Mouse (Mus musculus): ENCODE results near the gene Chst11. TPM values are rescaled to one million over a fixed set of nuclear protein-coding genes. Genes with fewer than 3 reads are reported as not detected.
A peak's percentile ranks its signal among the peaks of the same experiment; 100 is the strongest.

The Chst11 gene
- polyA plus RNA-seq, 1 experiment = 12.1 TPM

DNA sequence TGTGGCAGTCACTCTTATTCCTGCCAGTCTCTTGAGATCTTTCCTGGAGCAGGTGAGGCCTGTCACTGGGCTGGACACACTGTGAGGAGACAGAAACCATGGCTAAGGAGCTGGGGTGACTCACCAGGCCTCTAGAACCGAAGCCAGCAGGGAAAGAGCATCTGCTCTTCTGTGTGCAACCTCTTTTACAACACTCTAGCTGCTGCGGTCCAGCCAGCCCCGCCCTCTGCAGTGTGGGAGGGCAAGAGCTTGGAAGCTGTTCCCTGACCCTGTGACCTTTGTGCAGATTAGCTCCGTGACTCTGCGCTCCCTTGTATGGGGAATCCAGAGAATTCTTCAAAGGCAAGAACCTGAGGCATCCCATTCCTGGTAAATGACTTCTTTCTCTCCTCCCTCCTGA, 84.5 kb downstream of the Chst11 start:
- Histone ChIP-seq H3K79me2 (ENCODE audit: control insufficient read depth, insufficient read depth) (no peaks in the 10 kb centered on the region), H3K4me3 (no peak overlapping the region), H3K27me3 (ENCODE audit: control insufficient read depth, insufficient read depth, insufficient read length) (no peaks in the 10 kb centered on the region), H3ac (ENCODE audit: control insufficient read depth, insufficient read length) (no peak overlapping the region), H3K36me3 (ENCODE audit: control insufficient read depth, insufficient read depth) (no peaks in the 10 kb centered on the region), H3K4me2 (ENCODE audit: low read depth) (peak overlapping the region; percentile 47)
- TF ChIP-seq MYOD1 (IDR thresholded peaks at IDR 0.05; ENCODE audit: control insufficient read depth in 1 of 3, insufficient read length in 2 of 3, low read depth in 2 of 3) (peak in 2 of 3 experiments; percentile 60 to 77), TCF12 (IDR thresholded peaks at IDR 0.05; ENCODE audit: insufficient read depth, poor library complexity, severe bottlenecking) (peak; percentile 15), CEBPB (IDR thresholded peaks at IDR 0.05; ENCODE audit: insufficient read depth, poor library complexity, severe bottlenecking) (no peak), REST (IDR thresholded peaks at IDR 0.05; ENCODE audit: insufficient read depth, insufficient read length) (no peak), POLR2AphosphoS2 (IDR thresholded peaks at IDR 0.05; ENCODE audit: insufficient read length, low read depth) (no peak), MYOG (IDR thresholded peaks at IDR 0.05; ENCODE audit: control insufficient read depth in 1 of 3, insufficient read depth in 1 of 3, insufficient read length in 2 of 3, low read depth in 2 of 3) (peak in 2 of 3 experiments; percentile 43 to 83), TCF3 (IDR thresholded peaks at IDR 0.05; ENCODE audit: insufficient read length, low read depth) (no peak), SRF (IDR thresholded peaks at IDR 0.05; ENCODE audit: control insufficient read depth, insufficient read length, low read depth) (no peak)

DNA sequence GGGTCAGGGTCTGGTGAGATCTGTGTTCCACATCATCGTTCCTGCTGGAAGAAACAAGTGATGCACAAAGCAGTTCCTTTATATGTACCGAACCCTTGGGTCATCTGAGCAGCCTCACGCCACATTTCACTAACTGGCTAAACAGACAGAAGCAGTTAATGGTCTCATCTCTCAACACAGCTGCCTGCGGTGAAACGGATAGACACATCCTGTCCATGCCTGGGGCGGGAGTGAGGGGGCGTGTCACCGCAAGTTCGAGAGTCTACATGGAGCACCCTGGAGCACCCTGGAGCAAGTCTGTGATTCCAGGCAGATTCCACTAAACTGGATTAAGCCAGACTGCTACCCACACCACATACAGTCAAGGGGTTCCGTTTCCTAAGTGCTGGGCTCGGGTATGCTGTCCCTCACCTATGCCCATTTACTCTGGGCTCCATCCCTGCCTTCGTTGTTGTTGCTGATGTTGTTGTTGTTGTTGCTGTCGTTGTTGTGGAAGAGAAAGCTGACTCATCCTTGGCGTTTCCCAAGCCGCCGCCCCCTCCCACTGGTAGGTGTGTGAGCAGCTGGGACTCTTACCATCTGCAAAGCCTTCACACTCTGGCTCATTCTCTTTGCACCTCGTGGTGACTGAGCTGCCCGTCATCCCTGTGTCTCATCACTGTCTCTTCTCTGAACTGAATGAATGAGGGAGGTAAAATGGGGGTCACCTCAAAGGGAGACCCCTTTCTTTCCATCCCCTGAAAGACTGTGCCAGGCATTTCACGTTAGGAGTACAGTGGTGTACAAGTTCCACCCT, 86.7 kb downstream of the Chst11 start:
- H3K36me3 ChIP-seq (ENCODE audit: control insufficient read depth, insufficient read depth) = no peaks in the 10 kb centered on the region
- H3K4me3 ChIP-seq = no peak overlapping the region
- no peaks in the 10 kb centered on the region for H3K79me2 ChIP-seq (ENCODE audit: control insufficient read depth, insufficient read depth)
- TF ChIP-seq MYOG (IDR thresholded peaks at IDR 0.05; ENCODE audit: control insufficient read depth in 1 of 3, insufficient read depth in 1 of 3, insufficient read length in 2 of 3, low read depth in 2 of 3) = peak in 1 of 3 experiments; percentile 10
- TF ChIP-seq TCF12 (IDR thresholded peaks at IDR 0.05; ENCODE audit: insufficient read depth, poor library complexity, severe bottlenecking) = no peak
- peak in 1 of 3 experiments; percentile 7 for TF ChIP-seq MYOD1 (IDR thresholded peaks at IDR 0.05; ENCODE audit: control insufficient read depth in 1 of 3, insufficient read length in 2 of 3, low read depth in 2 of 3)
- H3K4me2 ChIP-seq (ENCODE audit: low read depth) = no peak overlapping the region
- no peaks in the 10 kb centered on the region for H3K27me3 ChIP-seq (ENCODE audit: control insufficient read depth, insufficient read depth, insufficient read length)
- H3ac ChIP-seq (ENCODE audit: control insufficient read depth, insufficient read length) = no peak overlapping the region

DNA sequence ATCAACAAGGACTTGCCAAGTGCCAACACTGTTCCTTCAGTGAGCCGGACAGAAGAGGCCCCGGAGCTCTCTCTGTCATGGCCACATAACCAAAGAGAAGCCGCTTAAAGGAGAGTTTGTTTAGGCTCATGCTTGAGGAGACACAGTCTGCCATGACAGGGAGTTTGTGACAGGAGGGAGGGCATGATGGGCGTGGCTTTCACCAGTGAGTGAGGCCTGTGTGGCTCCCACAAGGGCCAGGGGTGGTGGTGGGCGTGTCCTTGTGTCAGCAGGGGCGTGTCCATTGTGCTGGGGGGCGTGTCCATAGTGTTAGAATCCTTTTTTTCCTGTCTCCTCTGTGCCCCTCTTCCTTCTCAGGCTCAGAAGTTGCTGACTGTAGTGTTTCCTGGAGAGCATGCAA, 87.8 kb downstream of the Chst11 start:
- Histone ChIP-seq H3ac (ENCODE audit: control insufficient read depth, insufficient read length) (no peak overlapping the region), H3K4me3 (no peak overlapping the region), H3K79me2 (ENCODE audit: control insufficient read depth, insufficient read depth) (no peaks in the 10 kb centered on the region), H3K27me3 (ENCODE audit: control insufficient read depth, insufficient read depth, insufficient read length) (no peaks in the 10 kb centered on the region), H3K36me3 (ENCODE audit: control insufficient read depth, insufficient read depth) (no peaks in the 10 kb centered on the region), H3K4me2 (ENCODE audit: low read depth) (no peak overlapping the region)
- TF ChIP-seq SRF (IDR thresholded peaks at IDR 0.05; ENCODE audit: control insufficient read depth, insufficient read length, low read depth) = no peak
- no peak for TF ChIP-seq TCF12 (IDR thresholded peaks at IDR 0.05; ENCODE audit: insufficient read depth, poor library complexity, severe bottlenecking)
- no peak for TF ChIP-seq E2F4 (IDR thresholded peaks at IDR 0.05; ENCODE audit: insufficient read depth)
- no peak for TF ChIP-seq POLR2A (IDR thresholded peaks at IDR 0.05; ENCODE audit: insufficient read length, low read depth)
- TF ChIP-seq REST (IDR thresholded peaks at IDR 0.05; ENCODE audit: insufficient read depth, insufficient read length) = no peak

DNA sequence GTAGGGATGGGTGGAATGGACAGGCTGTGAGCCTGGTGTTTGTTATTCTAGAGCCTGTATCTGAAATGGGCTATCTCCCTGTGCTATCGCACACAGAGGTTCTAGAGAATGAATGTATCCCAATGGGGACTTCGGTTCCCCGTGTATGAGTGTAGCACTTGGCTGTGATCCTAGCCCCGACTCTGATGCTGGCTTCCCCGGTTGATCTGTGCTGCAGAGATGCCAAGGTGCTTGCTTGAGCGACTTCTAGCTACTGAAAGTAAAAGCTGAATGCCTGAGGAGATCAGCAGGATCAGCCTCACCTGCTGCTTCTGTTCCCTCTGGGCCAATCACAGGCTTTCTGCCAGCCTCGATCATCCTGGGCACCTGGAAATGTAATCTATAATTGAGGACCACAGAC, 91.5 kb downstream of the Chst11 start:
- no peak overlapping the region for H3K4me2 ChIP-seq (ENCODE audit: low read depth)
- TF ChIP-seq TCF3 (IDR thresholded peaks at IDR 0.05; ENCODE audit: insufficient read length, low read depth) (no peak), E2F4 (IDR thresholded peaks at IDR 0.05; ENCODE audit: insufficient read depth) (no peak), POLR2AphosphoS2 (IDR thresholded peaks at IDR 0.05; ENCODE audit: insufficient read length, low read depth) (no peak), POLR2A (IDR thresholded peaks at IDR 0.05; ENCODE audit: insufficient read length, low read depth) (no peak), CEBPB (IDR thresholded peaks at IDR 0.05; ENCODE audit: insufficient read depth, poor library complexity, severe bottlenecking) (no peak), SRF (IDR thresholded peaks at IDR 0.05; ENCODE audit: control insufficient read depth, insufficient read length, low read depth) (no peak), MYOD1 (IDR thresholded peaks at IDR 0.05; ENCODE audit: control insufficient read depth in 1 of 3, insufficient read length in 2 of 3, low read depth in 2 of 3) (no peak), USF1 (IDR thresholded peaks at IDR 0.05; ENCODE audit: low read depth) (no peak), MYOG (IDR thresholded peaks at IDR 0.05; ENCODE audit: control insufficient read depth in 1 of 3, insufficient read depth in 1 of 3, insufficient read length in 2 of 3, low read depth in 2 of 3) (no peak), TCF12 (IDR thresholded peaks at IDR 0.05; ENCODE audit: insufficient read depth, poor library complexity, severe bottlenecking) (no peak), REST (IDR thresholded peaks at IDR 0.05; ENCODE audit: insufficient read depth, insufficient read length) (no peak), MAX (IDR thresholded peaks at IDR 0.05; ENCODE audit: low read depth) (no peak)
- no peak overlapping the region for H3K4me3 ChIP-seq

DNA sequence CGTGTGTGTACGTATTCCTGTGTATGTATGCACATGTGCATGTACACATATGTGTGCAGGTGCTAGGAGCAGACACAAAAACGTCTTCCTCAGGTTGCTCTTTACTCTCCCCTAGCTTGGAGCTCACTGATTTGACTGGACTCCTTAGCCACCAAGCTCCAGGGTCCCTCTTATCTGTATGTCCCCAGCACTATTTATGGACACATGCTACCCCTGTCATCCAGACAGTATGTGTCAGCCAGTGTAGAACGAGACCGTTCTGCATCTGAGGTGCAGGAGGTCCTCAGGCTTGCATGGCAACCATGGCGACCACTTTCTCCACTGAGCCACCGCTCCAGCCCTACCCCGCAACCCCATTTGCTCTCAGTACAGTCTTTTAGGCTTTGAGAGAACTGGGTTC, 93.4 kb downstream of the Chst11 start:
- Histone ChIP-seq H3ac (ENCODE audit: control insufficient read depth, insufficient read length) (no peak overlapping the region), H3K4me2 (ENCODE audit: low read depth) (no peak overlapping the region), H3K36me3 (ENCODE audit: control insufficient read depth, insufficient read depth) (no peaks in the 10 kb centered on the region), H3K79me2 (ENCODE audit: control insufficient read depth, insufficient read depth) (no peaks in the 10 kb centered on the region), H3K27me3 (ENCODE audit: control insufficient read depth, insufficient read depth, insufficient read length) (no peaks in the 10 kb centered on the region), H3K4me3 (no peak overlapping the region)
- TF ChIP-seq E2F4 (IDR thresholded peaks at IDR 0.05; ENCODE audit: insufficient read depth) = no peak
- no peak for TF ChIP-seq MYOD1 (IDR thresholded peaks at IDR 0.05; ENCODE audit: control insufficient read depth in 1 of 3, insufficient read length in 2 of 3, low read depth in 2 of 3)
- no peak for TF ChIP-seq MAX (IDR thresholded peaks at IDR 0.05; ENCODE audit: low read depth)
- no peak for TF ChIP-seq TCF12 (IDR thresholded peaks at IDR 0.05; ENCODE audit: insufficient read depth, poor library complexity, severe bottlenecking)
- no peak for TF ChIP-seq POLR2AphosphoS2 (IDR thresholded peaks at IDR 0.05; ENCODE audit: insufficient read length, low read depth)
- TF ChIP-seq MYOG (IDR thresholded peaks at IDR 0.05; ENCODE audit: control insufficient read depth in 1 of 3, insufficient read depth in 1 of 3, insufficient read length in 2 of 3, low read depth in 2 of 3) = no peak
- no peak for TF ChIP-seq SRF (IDR thresholded peaks at IDR 0.05; ENCODE audit: control insufficient read depth, insufficient read length, low read depth)
- TF ChIP-seq POLR2A (IDR thresholded peaks at IDR 0.05; ENCODE audit: insufficient read length, low read depth) = no peak
- TF ChIP-seq REST (IDR thresholded peaks at IDR 0.05; ENCODE audit: insufficient read depth, insufficient read length) = no peak
- TF ChIP-seq CEBPB (IDR thresholded peaks at IDR 0.05; ENCODE audit: insufficient read depth, poor library complexity, severe bottlenecking) = no peak
- TF ChIP-seq TCF3 (IDR thresholded peaks at IDR 0.05; ENCODE audit: insufficient read length, low read depth) = no peak
- TF ChIP-seq USF1 (IDR thresholded peaks at IDR 0.05; ENCODE audit: low read depth) = no peak

More for the DNA sequence above, 91.5 kb downstream of the Chst11 start:
- Histone ChIP-seq H3K27me3 (ENCODE audit: control insufficient read depth, insufficient read depth, insufficient read length) (no peaks in the 10 kb centered on the region), H3K36me3 (ENCODE audit: control insufficient read depth, insufficient read depth) (no peaks in the 10 kb centered on the region), H3ac (ENCODE audit: control insufficient read depth, insufficient read length) (no peak overlapping the region), H3K79me2 (ENCODE audit: control insufficient read depth, insufficient read depth) (no peaks in the 10 kb centered on the region)

All from myocyte (in vitro differentiated cells).